Mouse (Mus musculus) embryonic fibroblast, embryonic 13.5 days (primary cell): ENCODE results near the gene Slc22a14. TPM values are rescaled to one million over a fixed set of nuclear protein-coding genes. Genes with fewer than 3 reads are reported as not detected.
"Not testable (repeated sequence)": the region's sequence is repeated elsewhere in the genome, so short reads cannot be mapped to it uniquely, and the experiment has no call there.

Experiments used
- H3K27ac ChIP-seq: 2 replicates; pipeline ENCODE4 v1.5.1; 2012; ENCODE audit warnings: low read length, control low read depth, inconsistent platforms; ENCODE audit not compliant: insufficient read depth
- H3K4me1 ChIP-seq: 2 replicates; pipeline ENCODE4 v1.6.1; 2011; ENCODE audit warnings: low read length; ENCODE audit not compliant: control insufficient read depth, insufficient read depth
- H3K4me3 ChIP-seq: 2 replicates; pipeline ENCODE4 v1.5.1; 2011; ENCODE audit warnings: mild to moderate bottlenecking, control low read depth, low read length; ENCODE audit not compliant: insufficient read depth
- CTCF ChIP-seq: IDR thresholded peaks from 2 replicates; pipeline ENCODE4 v1.5.1; 2011; ENCODE audit warnings: mild to moderate bottlenecking, control low read depth, low read length, moderate library complexity, borderline replicate concordance; ENCODE audit not compliant: insufficient read depth
- POLR2A ChIP-seq: IDR thresholded peaks from 2 replicates; pipeline ENCODE4 v1.6.1; 2011; ENCODE audit warnings: low read depth, mild to moderate bottlenecking, control low read depth, low read length, moderate library complexity
- polyA plus RNA-seq: library from polyadenylated mRNA; stranded (reverse); fragments of >200 nt; gene quantifications from 2 replicates; pipeline ENCODE4 v1.2.4, GENCODE M21; 2011; ENCODE audit warnings: low read depth; ENCODE audit not compliant: missing spikeins, insufficient read length

The Slc22a14 gene
- polyA plus RNA-seq, 1 experiment: not detected

- TF ChIP-seq POLR2A (no peak), CTCF (no peak)
- no peaks in the 10 kb centered on the region for H3K4me1 ChIP-seq
- no peak overlapping the region for H3K4me3 ChIP-seq
- H3K27ac ChIP-seq: no peak overlapping the region
Observed at GRCm38 (mm10) chr9:119394808-119395207, 29.5 kb upstream of the Slc22a14 start.

DNA sequence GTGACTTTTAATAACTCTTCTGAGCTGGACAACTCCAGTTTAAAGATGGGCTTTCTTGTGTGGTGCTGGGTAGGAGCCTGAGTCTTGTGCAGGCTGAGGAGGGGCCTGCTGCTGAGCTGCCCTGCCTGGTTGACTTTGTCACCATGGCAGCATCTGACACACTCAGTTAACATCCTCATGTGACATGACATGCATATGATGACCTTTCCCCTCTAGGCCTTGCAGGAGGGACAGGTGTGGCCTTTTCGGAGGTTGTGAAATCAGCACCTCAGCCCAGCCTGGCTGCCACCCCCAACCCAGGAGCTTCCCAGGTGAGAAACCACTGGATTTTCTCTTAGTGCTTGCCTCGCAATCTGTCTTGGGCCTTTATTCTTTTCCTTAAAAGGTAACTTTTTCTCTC lies 24.9 kb upstream of the Slc22a14 start:
- H3K4me1 ChIP-seq: no peaks in the 10 kb centered on the region
- H3K27ac ChIP-seq: no peak overlapping the region
- no peak overlapping the region for H3K4me3 ChIP-seq
- TF ChIP-seq CTCF (no peak), POLR2A (no peak)

- TF ChIP-seq CTCF: no peak
- no peak for TF ChIP-seq POLR2A
- no peak overlapping the region for H3K4me3 ChIP-seq
- no peak overlapping the region for H3K27ac ChIP-seq
- H3K4me1 ChIP-seq: no peaks in the 10 kb centered on the region
Observed at GRCm38 (mm10) chr9:119388956-119389355, 23.6 kb upstream of the Slc22a14 start.

- no peak for TF ChIP-seq CTCF
- TF ChIP-seq POLR2A: no peak
- no peak overlapping the region for H3K4me3 ChIP-seq
- no peak overlapping the region for H3K27ac ChIP-seq
- H3K4me1 ChIP-seq: no peaks in the 10 kb centered on the region
Observed at GRCm38 (mm10) chr9:119382603-119383002, 17.2 kb upstream of the Slc22a14 start.

- TF ChIP-seq CTCF (no peak), POLR2A (no peak)
- H3K4me3 ChIP-seq: no peak overlapping the region
- H3K27ac ChIP-seq: no peak overlapping the region
- no peaks in the 10 kb centered on the region for H3K4me1 ChIP-seq
Observed at GRCm38 (mm10) chr9:119378231-119378630, 12.9 kb upstream of the Slc22a14 start.

DNA sequence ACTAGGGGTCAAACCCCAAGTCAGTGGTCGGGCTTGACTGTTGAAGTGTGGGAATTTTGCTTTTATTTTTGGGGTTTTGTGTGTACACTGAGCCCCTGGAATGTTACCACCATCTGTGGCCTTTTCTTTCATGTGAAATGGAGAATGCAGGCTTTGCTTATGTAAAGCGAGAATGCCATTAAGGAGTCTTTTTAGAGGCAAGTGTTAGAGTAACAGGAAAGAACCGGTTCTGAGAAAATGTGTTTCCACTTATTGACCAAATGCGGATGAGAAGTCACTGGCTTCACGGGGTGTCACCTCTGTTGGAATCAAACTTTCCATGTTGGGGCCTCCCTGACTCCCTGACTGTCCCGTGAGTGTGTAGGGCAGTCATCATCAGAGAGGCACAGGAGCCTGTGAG lies 10.2 kb upstream of the Slc22a14 start:
- Histone ChIP-seq H3K27ac (no peak overlapping the region), H3K4me1 (0 out of 2 replicates have a peak, but pooled peaks cover 2% of the 10 kb centered on the region), H3K4me3 (no peak overlapping the region)
- TF ChIP-seq POLR2A (no peak), CTCF (no peak)

GRCm38 (mm10) chr9:119375008-119375407 lies 9.7 kb upstream of the Slc22a14 start:
- H3K27ac ChIP-seq: no peak overlapping the region
- 0 out of 2 replicates have a peak, but pooled peaks cover 2% of the 10 kb centered on the region for H3K4me1 ChIP-seq
- H3K4me3 ChIP-seq: no peak overlapping the region
- TF ChIP-seq POLR2A: no peak
- TF ChIP-seq CTCF: no peak

- 0 out of 2 replicates have a peak, but pooled peaks cover 2% of the 10 kb centered on the region for H3K4me1 ChIP-seq
- no peak for TF ChIP-seq POLR2A
- no peak for TF ChIP-seq CTCF
- H3K4me3 ChIP-seq: no peak overlapping the region
- no peak overlapping the region for H3K27ac ChIP-seq
Observed at GRCm38 (mm10) chr9:119371251-119371650, 5.9 kb upstream of the Slc22a14 start.

GRCm38 (mm10) chr9:119370770-119371169 lies 5.4 kb upstream of the Slc22a14 start:
- H3K4me3 ChIP-seq, H3K27ac ChIP-seq, H3K4me1 ChIP-seq: not testable (repeated sequence)

GRCm38 (mm10) chr9:119368367-119368766 lies 3.0 kb upstream of the Slc22a14 start:
- Histone ChIP-seq H3K27ac (no peak overlapping the region), H3K4me3 (no peak overlapping the region), H3K4me1 (0 out of 2 replicates have a peak, but pooled peaks cover 2% of the 10 kb centered on the region)
- TF ChIP-seq POLR2A: no peak
- no peak for TF ChIP-seq CTCF

- no peaks in the 10 kb centered on the region for H3K4me1 ChIP-seq
- no peak for TF ChIP-seq POLR2A
- TF ChIP-seq CTCF: no peak
- H3K27ac ChIP-seq: no peak overlapping the region
Observed at GRCm38 (mm10) chr9:119363229-119363628, 2.1 kb downstream of the Slc22a14 start.

More at GRCm38 (mm10) chr9:119363229-119363628, 2.1 kb downstream of the Slc22a14 start:
- no peak overlapping the region for H3K4me3 ChIP-seq
